Mouse (Mus musculus): Measurements from ENCODE around the gene Itsn1. TPM values are rescaled to one million over a fixed set of nuclear protein-coding genes. Genes with fewer than 3 reads are reported as not detected.
A peak's percentile ranks its signal among the peaks of the same experiment; 100 is the strongest.

Gene Itsn1
- polyA plus RNA-seq, 1 experiment: 406 TPM

DNA sequence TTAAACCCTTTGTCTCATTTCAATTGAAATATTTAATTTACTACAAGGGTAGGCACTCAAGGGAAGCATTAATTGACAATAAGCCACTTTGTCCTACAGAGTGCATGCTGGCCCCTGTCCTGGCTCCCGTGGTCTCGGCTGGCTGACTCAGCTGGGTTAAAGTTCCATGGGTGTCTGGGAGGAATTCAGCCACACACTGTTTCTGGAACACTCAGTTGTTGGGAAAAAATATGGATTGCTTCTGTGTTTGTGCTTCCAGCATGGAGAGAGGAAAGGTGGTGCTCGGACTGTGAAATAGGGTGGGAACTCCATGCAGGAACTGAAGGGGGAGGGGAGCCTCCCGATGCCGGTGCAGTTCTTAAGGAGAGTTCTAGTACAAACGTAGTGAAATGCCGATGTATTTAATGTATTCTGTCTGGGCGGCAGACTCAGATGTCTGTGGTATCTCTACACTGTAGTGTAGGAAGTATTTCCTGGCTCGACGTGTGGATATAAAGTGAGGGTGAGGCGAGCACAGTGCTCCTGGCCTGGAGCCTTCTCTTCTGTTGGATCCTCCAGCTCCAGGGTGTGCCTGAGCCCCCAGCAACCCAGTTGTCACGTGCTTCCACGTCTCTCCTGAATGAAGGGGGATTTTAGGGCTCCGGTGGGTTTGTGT is 131.5 kb downstream of the Itsn1 start:
- WGBS: 45% methylated on average over 14 of the region's 14 CpGs
- TF ChIP-seq POLR2A (IDR thresholded peaks at IDR 0.05; ENCODE audit: insufficient read depth, low read depth, low read length) (no peak), CTCF (IDR thresholded peaks at IDR 0.05; ENCODE audit: insufficient read depth, low read depth, low read length) (no peak)
- H3K27ac ChIP-seq (ENCODE audit: insufficient read depth, low read depth, low read length): peak overlapping the region; percentile 8; the same call in 1 of the 2 replicates

DNA sequence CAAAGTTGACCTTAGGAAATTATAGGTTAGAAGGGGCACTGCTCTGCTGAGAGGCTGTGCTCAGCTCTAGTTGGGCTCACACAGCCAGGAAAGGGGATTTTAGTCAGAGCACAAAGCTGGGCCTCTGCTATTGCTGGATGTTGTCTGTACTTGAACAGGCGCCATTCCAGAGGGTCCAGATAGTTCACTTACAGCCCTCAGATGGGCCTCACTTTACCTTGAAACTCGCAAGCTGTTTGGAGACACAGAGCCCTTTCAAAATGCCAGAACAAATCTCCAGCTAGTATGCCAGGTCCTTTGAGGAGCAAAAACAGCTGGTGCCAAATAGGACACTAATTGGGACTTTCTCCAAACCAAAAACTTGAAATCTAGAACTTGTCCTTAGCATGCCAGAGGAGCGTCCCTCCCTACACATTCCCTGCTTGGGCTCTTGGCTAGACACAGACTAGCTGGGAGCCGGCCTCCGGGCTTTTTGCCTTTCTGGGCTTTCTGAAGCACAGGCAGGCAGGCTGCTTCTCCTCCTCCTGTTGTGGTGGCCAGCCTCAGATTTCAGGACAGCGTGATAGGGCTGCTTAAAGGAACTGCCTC is 132.8 kb downstream of the Itsn1 start:
- 58% methylated on average over 6 of the region's 6 CpGs for WGBS
- TF ChIP-seq CTCF (IDR thresholded peaks at IDR 0.05; ENCODE audit: insufficient read depth, low read depth, low read length) (no peak), POLR2A (IDR thresholded peaks at IDR 0.05; ENCODE audit: insufficient read depth, low read depth, low read length) (no peak)
- Histone ChIP-seq H3K4me1 (ENCODE audit: control insufficient read depth, insufficient read depth, low read length) (peaks cover 32% of the 10 kb centered on the region), H3K4me3 (ENCODE audit: insufficient read depth, low read depth, low read length) (no peak overlapping the region), H3K27ac (ENCODE audit: insufficient read depth, low read depth, low read length) (peak overlapping the region; percentile 19; the same call in 1 of the 2 replicates)

More for the DNA sequence above, 131.5 kb downstream of the Itsn1 start:
- no peak overlapping the region for H3K4me3 ChIP-seq (ENCODE audit: insufficient read depth, low read depth, low read length)
- H3K4me1 ChIP-seq (ENCODE audit: control insufficient read depth, insufficient read depth, low read length): peaks cover 28% of the 10 kb centered on the region

DNA sequence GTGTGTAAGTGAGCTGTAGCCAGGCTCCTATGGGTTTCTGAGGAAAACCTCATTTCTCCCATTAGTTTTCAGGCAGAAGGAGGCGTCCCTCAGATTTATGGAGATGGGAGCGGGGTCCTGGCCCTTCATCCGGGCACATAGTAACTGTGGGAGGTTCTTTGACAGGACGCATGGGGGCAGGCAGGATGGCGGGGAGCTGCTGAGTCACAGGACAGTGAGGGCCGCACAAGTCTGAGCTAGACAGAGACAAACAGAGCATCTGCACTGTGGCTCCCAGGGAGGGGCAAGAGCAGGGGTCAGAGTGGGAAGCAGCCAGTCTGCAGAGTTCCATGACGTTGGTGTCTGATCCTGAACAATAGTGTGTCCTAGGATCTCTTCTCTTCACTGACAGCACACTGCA is 133.8 kb downstream of the Itsn1 start:
- H3K4me1 ChIP-seq (ENCODE audit: control insufficient read depth, insufficient read depth, low read length): peaks cover 38% of the 10 kb centered on the region
- H3K4me3 ChIP-seq (ENCODE audit: insufficient read depth, low read depth, low read length): no peak overlapping the region
- H3K27ac ChIP-seq (ENCODE audit: insufficient read depth, low read depth, low read length): no peak overlapping the region; the same call in 1 of the 2 replicates
- 40% methylated on average over 7 of the region's 7 CpGs for WGBS
- TF ChIP-seq CTCF (IDR thresholded peaks at IDR 0.05; ENCODE audit: insufficient read depth, low read depth, low read length): no peak
- no peak for TF ChIP-seq POLR2A (IDR thresholded peaks at IDR 0.05; ENCODE audit: insufficient read depth, low read depth, low read length)

DNA sequence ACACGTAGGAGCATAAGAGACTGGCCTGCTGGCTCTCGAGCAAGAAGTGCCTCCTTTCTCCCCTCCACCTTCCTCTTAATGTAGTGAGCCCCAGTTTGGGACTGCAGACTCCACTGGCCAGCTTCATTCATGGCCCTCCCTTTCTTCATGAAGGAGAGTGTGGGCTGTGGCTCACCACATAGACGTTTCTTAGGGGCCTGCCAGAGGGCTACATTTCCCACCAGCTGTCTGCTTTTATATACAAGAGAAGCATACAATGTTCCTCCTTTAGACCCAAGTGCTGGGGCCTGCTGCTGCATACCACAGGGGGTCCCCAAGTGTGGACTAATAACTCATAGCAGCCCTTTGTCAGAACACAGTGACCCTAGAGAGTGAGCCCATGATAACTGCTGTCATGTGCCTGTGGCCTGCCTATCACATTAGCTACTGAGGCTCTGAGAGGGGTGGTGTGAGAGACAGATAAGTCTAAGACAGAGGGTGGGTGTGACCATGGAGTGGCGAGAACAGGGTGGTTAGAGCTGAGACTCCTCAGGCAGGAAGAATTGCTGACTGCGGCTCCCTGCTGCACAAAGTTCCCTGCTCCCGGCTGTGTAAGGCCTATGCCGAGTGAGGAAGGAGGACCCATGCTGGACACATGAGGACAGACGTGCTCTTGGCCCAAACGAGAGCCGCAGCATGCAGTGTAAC is 135.7 kb downstream of the Itsn1 start:
- 76% methylated on average over 10 of the region's 10 CpGs for WGBS
- H3K27ac ChIP-seq (ENCODE audit: insufficient read depth, low read depth, low read length): no peak overlapping the region

DNA sequence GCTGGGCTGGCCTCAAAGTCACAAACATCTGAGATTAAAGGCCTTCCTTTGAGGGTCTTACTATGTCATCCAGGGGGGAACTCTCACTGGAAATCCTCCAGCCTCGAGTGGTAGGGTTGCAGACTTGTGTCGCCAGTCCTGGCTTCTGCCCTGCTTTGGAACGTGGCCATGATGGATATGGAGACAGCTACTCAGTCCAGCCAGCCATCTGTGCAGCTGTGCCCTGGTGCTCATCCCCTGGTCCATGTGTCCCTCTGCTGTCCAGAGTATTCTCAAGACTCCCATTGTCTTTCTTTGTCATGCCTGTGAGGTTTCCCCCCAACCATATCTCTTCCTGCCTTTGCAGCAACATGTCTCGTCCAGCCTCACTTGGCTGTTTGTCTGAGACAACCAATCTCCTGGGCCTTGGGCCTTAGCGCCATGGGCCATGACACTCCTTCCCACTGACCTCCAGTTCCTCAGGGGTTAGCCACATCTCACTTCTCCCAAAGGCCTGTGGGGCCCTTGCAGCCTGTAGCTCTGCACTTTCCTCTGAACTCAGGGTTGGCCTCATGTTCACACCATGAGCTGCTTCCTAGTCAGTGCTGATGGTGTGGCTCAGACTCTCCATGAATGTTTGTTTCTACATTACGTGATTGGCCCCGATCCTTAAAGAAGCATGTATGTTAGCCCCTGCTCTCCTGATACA is 136.6 kb downstream of the Itsn1 start:
- 75% methylated on average over 7 of the region's 7 CpGs for WGBS
- Histone ChIP-seq H3K4me1 (ENCODE audit: control insufficient read depth, insufficient read depth, low read length) (peaks cover 53% of the 10 kb centered on the region), H3K4me3 (ENCODE audit: insufficient read depth, low read depth, low read length) (no peak overlapping the region), H3K27ac (ENCODE audit: insufficient read depth, low read depth, low read length) (no peak overlapping the region)
- TF ChIP-seq POLR2A (IDR thresholded peaks at IDR 0.05; ENCODE audit: insufficient read depth, low read depth, low read length) (no peak), CTCF (IDR thresholded peaks at IDR 0.05; ENCODE audit: insufficient read depth, low read depth, low read length) (no peak)

More for the DNA sequence above, 135.7 kb downstream of the Itsn1 start:
- H3K4me1 ChIP-seq (ENCODE audit: control insufficient read depth, insufficient read depth, low read length): peaks cover 56% of the 10 kb centered on the region
- H3K4me3 ChIP-seq (ENCODE audit: insufficient read depth, low read depth, low read length): no peak overlapping the region
- TF ChIP-seq CTCF (IDR thresholded peaks at IDR 0.05; ENCODE audit: insufficient read depth, low read depth, low read length) (no peak), POLR2A (IDR thresholded peaks at IDR 0.05; ENCODE audit: insufficient read depth, low read depth, low read length) (no peak)

DNA sequence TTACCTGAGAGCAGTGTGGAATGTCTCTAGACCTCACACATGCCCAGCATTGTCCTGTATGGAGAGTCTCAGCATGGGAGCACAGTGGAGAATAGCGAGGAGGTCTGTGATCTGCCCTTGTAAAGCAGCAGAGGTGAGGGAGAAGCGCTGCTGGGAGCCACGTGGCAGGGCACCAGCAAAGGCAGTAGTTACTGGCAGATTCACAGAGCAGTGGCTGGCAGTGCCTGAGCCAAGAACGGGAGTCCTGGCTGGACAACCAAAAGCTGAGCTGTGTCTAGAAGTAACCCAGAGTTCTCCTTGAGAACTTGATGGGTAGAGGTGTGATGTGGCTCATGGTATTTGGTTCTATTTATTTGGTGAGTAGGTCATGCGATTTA is 137.2 kb downstream of the Itsn1 start:
- Histone ChIP-seq H3K27ac (ENCODE audit: insufficient read depth, low read depth, low read length) (no peak overlapping the region), H3K4me1 (ENCODE audit: control insufficient read depth, insufficient read depth, low read length) (peaks cover 49% of the 10 kb centered on the region), H3K4me3 (ENCODE audit: insufficient read depth, low read depth, low read length) (no peak overlapping the region)
- TF ChIP-seq POLR2A (IDR thresholded peaks at IDR 0.05; ENCODE audit: insufficient read depth, low read depth, low read length) (no peak), CTCF (IDR thresholded peaks at IDR 0.05; ENCODE audit: insufficient read depth, low read depth, low read length) (no peak)
- 67% methylated on average over 5 of the region's 5 CpGs for WGBS

DNA sequence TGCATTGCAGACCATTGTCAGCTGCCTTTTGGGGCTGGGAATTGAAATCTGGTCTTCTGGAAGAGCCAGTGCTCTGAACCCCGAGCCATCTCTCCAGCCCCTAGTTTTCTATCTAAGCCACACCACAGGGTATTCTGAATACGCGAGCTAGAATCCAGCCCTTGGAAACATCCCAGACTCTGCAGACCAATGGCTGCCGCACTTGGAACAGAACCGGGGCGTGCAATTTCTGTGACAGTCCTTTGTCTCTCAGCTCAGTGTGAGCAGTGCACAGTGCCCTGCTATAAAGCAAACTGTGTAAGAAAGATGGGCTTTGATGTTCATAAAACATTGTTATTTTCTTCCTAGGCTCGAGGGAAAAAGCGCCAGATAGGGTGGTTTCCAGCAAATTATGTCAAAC is 138.6 kb downstream of the Itsn1 start:
- peaks cover 41% of the 10 kb centered on the region for H3K4me1 ChIP-seq (ENCODE audit: control insufficient read depth, insufficient read depth, low read length)
- H3K27ac ChIP-seq (ENCODE audit: insufficient read depth, low read depth, low read length): 0 out of 2 replicates have a peak overlapping the region, but pooled peaks have one; percentile 21
- TF ChIP-seq POLR2A (IDR thresholded peaks at IDR 0.05; ENCODE audit: insufficient read depth, low read depth, low read length): no peak
- TF ChIP-seq CTCF (IDR thresholded peaks at IDR 0.05; ENCODE audit: insufficient read depth, low read depth, low read length): no peak
- H3K4me3 ChIP-seq (ENCODE audit: insufficient read depth, low read depth, low read length): no peak overlapping the region
- 36% methylated on average over 8 of the region's 8 CpGs for WGBS

DNA sequence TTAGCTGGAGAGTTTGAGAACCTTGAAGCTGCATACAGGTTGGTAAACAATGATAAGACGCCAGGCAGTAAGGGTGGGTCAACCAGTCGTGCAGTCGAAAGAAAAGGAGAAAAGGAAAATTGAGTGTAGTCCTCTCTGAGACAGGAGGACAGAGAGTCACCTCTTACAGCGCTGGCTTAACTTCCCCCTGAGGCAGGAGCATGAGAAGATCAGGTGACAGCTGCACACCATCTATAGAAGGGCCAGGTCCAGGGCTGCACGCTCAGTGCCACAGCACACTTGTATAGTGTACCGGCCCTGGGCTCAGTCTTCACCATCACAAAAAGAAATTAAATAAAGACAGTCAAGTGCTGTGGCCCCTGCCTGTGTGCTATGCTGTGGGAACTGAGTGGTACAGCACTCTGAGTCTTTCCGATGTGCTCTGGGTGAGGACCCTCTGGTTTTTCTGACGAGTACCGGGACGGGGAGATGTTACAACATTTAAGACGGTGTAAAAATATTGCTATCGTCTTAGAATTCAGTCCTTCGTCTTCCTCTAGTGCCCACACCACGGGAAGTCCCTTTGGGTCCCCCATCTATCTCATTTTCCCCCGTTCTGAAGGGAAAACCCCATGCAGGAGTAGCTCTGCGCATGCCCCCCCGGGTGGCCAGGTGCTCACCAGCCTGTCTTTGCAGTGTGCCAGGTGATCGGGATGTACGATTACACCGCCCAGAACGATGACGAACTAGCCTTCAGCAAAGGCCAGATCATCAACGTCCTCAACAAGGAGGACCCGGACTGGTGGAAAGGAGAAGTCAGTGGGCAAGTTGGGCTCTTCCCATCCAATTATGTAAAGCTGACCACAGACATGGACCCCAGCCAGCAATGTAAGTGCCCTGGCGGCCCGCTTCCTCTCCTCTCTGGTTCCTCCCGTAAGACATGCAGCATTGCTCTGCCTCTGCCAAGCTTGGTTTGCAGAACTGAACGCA is 140.1 kb downstream of the Itsn1 start:
- H3K4me1 ChIP-seq (ENCODE audit: control insufficient read depth, insufficient read depth, low read length): peaks cover 32% of the 10 kb centered on the region
- 79% methylated on average over 28 of the region's 28 CpGs for WGBS
- no peak for TF ChIP-seq POLR2A (IDR thresholded peaks at IDR 0.05; ENCODE audit: insufficient read depth, low read depth, low read length)
- no peak for TF ChIP-seq CTCF (IDR thresholded peaks at IDR 0.05; ENCODE audit: insufficient read depth, low read depth, low read length)
- H3K4me3 ChIP-seq (ENCODE audit: insufficient read depth, low read depth, low read length): no peak overlapping the region
- H3K27ac ChIP-seq (ENCODE audit: insufficient read depth, low read depth, low read length): peak overlapping the region; percentile 84
